Mouse (Mus musculus) small intestine, adult 2 months (tissue): ENCODE results near the gene Fam133b.

ENCODE experiments used
- CTCF ChIP-seq: fragments of 200-500 bp; IDR thresholded peaks from 2 replicates; pipeline ENCODE4 v1.5.1; 2012; ENCODE audit warnings: low read depth, mild to moderate bottlenecking, control low read depth, inconsistent platforms, low read length, moderate library complexity, mixed read lengths; ENCODE audit not compliant: insufficient replicate concordance, insufficient read length; ENCODE audit errors: extremely low read depth
- POLR2A ChIP-seq: fragments of 200-500 bp; IDR thresholded peaks from 2 replicates; pipeline ENCODE4 v1.6.1; 2012; ENCODE audit warnings: low read depth, mild to moderate bottlenecking, control low read depth, inconsistent platforms, low read length, moderate library complexity

- TF ChIP-seq POLR2A (no peak), CTCF (no peak)
Measured at GRCm38 (mm10) chr5:3609241-3609640, 65.6 kb downstream of the Fam133b start.
